Mouse (Mus musculus) activated CD4-positive, CD25-positive, alpha-beta regulatory T cell, adult 4 months (primary cell): Measurements from ENCODE around the gene Gm20388. TPM values are rescaled to one million over a fixed set of nuclear protein-coding genes. Genes with fewer than 3 reads are reported as not detected.

ENCODE experiments used
- ATAC-seq: one replicate; pipeline ENCODE4 v1.8.0; 2017
- polyA plus RNA-seq, 2 experiments: library from polyadenylated mRNA; unstranded; fragments of 100-300 nt; shearing (Covaris generic); gene quantifications; one replicate each; pipeline ENCODE4 v1.2.1; 2017

Gm20388 gene
- polyA plus RNA-seq, 2 experiments from 2014 or later: 9.9 to 12.3 TPM

DNA sequence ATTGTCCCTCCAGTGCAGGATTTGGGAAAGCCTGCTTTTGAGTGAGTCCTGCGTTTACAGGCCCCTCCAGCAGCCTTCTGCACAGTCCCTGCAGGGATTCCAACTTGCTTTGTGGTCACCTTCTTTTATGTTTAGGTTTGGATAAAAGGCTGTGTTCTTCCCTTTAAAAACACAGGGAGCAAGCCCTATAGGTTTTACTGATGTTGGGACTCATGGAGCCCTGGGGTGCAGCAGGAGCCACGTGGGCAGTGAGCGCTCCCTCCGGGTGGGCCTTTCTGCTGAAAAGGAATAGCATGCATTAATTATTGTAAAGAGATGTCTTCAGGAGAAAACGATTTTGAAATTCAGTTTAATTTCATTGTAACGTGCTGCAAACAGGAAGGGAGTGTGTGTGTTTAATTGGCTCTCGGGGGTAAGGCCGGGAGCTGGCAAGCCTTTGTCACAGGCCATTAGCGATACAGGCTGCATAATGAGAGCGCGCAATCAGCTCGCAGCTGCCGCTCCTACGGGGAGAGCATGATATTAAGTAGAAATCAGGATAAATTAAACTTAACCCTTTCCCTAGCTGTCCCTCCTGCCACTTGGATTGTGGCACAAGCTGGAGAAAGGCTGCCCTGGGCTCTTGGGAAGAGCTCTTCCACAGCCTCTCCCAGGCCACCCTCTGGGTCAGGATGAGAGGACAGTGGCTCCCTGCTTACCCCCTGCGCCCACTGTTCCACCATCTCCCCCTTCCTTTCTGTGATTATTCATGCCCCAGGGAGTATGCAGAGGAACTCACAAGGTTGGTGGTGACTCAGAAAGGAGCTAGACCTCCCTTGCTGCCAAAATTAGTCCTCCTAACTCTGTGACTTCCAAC is 2893.5 kb downstream of the Gm20388 start:
- ATAC-seq: no peak

DNA sequence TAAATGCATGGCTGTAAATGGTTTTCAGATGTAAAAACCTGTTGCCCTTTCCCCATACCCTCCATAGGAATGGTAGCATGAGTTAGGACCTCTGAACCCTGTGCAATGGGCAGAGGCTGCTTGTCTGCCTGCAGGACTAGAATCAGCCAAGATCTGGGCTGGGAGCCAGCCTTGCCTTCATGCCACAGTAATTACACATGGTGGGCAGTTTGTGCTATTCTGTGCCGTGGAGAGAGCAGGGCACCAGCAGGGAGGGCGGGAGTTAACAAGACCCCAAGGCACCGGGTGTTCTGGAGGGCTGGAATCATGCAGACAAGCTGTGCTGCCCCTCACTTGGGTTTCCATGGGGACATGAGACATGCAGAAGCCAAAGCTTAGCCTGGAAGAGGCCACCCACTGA is 2894.7 kb downstream of the Gm20388 start:
- no peak for ATAC-seq

- no peak for ATAC-seq
These were observed 2896.4 kb downstream of the Gm20388 start for GRCm38 (mm10) chr8:122806956-122807538.

DNA sequence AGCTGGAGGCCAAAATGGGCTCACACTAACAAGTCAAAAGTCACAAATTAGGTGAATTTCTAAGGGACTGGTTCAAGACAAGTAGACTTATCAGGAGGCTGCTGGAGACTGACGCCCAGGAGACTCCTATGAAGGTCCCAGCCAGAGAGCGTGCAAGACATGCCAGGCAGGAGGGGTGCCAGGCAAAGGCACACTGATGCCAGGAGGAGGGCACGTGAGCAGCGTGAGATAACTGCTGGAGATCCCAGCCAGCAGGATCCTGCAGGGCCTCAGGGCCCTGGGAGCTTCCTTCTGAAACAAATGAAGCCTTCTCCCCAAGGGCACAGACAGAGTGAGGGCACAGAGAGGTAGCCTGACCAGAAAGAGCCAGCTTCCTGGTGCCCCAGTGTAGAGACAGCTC is 2897.3 kb downstream of the Gm20388 start:
- ATAC-seq: no peak

GRCm38 (mm10) chr8:122810376-122810775 is 2899.7 kb downstream of the Gm20388 start:
- no peak for ATAC-seq

DNA sequence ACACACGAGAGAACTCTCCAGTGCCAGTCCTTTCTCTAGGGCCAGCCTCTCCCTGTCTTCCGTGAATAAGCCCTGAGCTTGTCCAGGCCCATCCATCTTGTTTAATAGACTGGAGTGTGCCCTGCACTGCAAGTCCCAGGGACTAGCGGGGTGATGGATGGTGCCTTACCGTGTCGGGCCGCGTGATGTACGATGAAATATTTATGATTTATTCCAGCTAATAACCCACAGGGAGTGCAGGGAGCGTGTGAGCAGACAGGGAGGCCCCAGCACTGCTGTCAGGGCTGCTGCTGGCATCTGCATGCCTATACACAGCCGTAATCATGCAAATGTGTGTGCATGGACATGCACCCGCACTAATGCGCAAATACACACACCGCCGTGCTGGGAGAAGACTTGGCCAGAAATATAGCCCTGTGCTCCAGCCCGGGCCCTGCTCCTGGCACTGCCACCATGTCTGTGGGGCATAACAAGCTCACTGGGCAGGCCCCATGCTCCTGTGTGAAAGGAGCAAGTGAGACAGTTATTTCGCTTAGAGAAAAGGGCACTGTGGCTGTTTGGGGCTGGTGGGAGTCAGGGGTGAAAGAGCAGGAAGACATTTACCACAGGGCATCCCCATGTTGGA is 2901.3 kb downstream of the Gm20388 start:
- no peak for ATAC-seq

- ATAC-seq: no peak
These were observed 2902.1 kb downstream of the Gm20388 start for GRCm38 (mm10) chr8:122812610-122813250.

DNA sequence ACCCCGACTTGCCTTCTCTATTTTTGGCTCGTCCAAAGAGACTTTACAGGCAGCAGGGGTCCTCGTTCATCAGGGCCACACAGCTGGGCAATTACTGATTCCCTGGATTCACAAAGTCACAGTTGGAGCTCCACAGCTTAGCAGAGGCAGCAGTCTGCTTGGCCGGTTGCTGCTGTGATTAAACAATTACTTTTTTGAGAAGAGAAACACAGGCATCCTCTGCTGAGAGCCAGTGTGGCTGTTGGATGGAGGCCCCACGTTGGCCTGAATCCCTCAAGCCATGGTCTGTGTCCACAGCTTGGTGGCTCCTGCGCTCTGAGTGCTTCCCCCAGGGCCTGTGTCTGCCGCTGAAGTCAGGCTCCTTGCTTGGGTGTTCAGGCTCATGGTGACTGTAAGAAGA is 2904.0 kb downstream of the Gm20388 start:
- no peak for ATAC-seq

GRCm38 (mm10) chr8:122816965-122817364 is 2906.3 kb downstream of the Gm20388 start:
- ATAC-seq: no peak

GRCm38 (mm10) chr8:122817724-122818496 is 2907.3 kb downstream of the Gm20388 start:
- ATAC-seq: no peak

DNA sequence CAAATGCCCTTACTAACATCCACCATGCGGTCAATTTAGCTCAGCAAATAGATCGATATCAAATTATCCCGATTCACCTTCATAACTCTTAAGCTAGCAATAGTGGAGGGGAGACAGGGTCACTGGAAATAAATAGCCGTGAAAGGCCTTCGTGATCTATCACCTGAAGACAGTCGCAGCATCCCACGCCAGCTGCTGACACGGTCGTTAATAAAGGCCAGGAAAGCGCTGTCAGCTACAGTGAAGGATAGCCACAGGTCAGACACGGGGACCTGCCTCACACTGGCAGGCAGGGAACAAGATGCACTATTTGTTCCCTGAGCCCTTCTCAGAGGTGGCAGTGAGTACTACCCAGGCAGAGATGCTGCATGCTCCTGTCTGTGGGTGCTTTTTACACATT is 2909.1 kb downstream of the Gm20388 start:
- ATAC-seq: no peak

GRCm38 (mm10) chr8:122824571-122824970 is 2913.9 kb downstream of the Gm20388 start:
- no peak for ATAC-seq

- ATAC-seq: no peak
These were observed 2914.3 kb downstream of the Gm20388 start for GRCm38 (mm10) chr8:122824986-122825385.

GRCm38 (mm10) chr8:122825408-122825807 is 2914.8 kb downstream of the Gm20388 start:
- ATAC-seq: no peak

DNA sequence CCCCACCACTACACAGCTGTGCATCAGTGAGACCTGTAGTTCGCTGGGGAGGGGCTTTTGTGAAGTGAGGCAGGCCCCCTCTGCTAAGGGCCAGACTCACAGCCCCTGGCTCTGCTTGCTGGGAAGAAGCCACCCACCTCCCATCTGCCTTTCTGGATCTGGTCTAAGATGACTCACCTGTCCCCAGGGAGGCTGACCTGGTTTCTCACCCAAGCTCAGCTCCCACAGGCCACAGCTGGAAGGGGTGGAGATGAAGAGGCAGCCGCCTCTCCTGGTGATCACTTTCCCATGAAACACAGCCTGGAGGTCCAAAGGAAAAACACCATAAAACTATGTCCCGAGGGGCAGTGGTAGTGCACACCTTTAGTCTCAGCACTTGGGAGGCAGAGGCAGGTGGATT is 2918.8 kb downstream of the Gm20388 start:
- no peak for ATAC-seq

- ATAC-seq: peak; percentile 86
These were observed 2919.9 kb downstream of the Gm20388 start for GRCm38 (mm10) chr8:122830349-122831061.

DNA sequence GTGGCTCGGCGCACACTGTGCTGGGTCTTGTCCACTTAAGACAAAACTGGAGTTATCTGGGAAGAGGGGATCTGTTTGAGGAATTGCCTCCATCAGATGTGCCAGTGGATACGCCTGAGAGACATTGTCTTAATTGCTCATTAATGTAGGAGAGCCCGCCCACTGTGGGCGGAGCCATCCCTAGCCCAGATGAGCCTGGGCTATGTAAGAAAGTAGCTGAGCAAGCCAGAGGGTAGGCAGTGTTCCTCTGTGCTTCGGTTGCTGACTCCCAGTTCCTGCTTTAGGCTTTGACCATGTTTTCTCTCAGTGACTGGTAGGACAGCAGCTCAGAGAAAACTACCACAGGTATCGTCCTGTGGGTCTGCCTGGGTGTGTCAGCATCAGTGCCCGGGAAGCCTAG is 2923.8 kb downstream of the Gm20388 start:
- no peak for ATAC-seq

DNA sequence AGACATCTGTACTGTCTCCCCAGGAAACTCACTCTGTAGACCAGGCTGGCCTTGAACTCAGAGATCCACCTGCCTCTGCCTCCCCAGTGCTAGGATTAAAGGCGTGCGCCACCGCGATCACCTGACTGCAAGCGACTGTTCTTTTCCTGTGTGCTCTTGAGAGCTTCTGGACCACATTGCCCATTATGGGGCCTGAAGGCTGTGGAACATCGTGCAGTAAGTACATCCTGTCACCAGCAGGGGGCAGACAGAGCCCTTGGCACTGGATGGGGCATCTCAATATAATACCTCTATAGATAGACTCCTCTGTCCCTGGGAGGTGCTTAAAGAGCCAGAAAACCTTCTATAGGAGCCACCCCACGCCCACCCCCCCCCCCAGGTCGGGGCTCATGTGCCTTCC is 2924.3 kb downstream of the Gm20388 start:
- peak; percentile 73 for ATAC-seq

- ATAC-seq: no peak
These were observed 2925.6 kb downstream of the Gm20388 start for GRCm38 (mm10) chr8:122836199-122836598.

DNA sequence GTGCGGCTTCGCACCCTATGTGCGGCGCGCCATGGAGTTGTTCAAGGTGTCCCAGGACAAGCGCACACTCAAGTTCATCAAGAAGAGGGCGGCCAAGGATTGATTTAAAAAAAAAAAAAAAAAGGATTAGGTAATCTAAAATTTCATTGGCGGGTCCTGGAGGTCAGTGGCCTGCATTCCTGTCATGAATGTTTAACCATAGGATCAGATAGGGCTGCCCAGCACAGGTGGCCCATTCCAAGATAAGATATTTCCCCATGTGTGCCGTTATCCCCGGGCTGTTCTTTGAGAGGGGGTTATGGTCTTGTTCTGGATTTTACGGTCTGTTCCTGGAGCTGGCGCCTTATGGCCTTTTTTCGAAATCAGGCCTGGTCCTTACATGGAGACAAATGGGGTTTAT is 2926.1 kb downstream of the Gm20388 start:
- no peak for ATAC-seq

- no peak for ATAC-seq
These were observed 2933.5 kb downstream of the Gm20388 start for GRCm38 (mm10) chr8:122844161-122844560.

DNA sequence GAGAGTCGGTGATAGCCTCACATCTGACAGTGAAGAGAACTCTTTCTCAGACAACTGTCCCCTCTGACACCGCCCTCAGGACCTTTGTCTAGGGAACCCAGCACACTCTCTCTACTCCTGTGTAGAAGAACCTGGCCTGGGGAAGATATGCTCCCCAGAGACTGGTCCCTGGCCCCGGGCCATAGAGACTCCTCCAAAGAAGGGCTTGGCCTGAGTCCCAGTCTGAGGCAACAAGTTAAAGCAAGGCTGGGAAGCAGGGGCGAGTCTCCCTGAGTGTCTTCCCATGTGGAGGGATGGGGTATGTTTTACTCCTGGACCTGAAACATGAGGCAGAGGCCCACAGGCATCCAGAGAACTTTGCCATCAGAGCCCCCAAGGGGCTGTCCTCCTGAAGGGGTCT is 2935.0 kb downstream of the Gm20388 start:
- no peak for ATAC-seq
